Mouse (Mus musculus): ENCODE results near the gene Ddost.
"Not testable (repeated sequence)": the region's sequence is repeated elsewhere in the genome, so short reads cannot be mapped to it uniquely, and the experiment has no call there.

Gene Ddost

DNA sequence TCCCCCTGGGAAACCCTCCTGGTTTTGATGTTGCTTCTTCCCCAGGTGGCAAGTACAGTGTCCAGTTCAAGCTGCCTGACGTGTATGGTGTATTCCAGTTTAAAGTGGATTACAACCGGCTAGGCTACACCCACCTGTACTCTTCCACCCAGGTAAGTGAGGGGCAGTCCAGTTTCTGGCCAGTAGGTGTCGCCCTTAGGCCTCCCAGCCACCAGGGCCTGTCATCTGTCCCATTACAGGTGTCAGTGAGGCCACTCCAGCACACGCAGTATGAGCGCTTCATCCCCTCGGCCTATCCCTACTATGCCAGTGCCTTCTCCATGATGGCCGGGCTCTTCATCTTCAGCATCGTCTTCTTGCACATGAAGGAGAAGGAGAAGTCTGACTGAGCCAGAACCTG lies 7.1 kb downstream of the Ddost start:
- DNase-seq (ENCODE audit: low spot score in 2 of 2), result peak in 1 of 2 experiments; percentile 55

DNA sequence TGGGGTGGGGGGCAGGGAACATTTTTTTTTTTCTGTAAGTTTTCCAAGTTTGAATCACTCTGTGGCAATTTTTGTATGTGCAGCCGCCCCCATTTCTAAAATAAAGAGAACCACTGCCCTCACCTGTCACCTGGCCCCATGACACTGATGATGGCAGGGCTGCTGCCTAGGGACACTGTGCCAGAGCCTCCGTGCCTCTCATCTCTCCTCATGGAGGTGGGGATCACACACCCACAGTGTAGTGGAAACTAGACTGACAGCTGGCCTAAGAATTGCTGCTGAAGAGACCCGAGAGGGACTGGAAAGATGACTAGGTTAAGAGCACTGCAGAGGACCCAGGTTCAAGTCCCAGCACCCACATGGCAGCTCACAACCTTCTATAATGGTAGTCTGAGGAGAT lies 7.6 kb downstream of the Ddost start:
- no peak for DNase-seq (ENCODE audit: low spot score in 2 of 2)

DNA sequence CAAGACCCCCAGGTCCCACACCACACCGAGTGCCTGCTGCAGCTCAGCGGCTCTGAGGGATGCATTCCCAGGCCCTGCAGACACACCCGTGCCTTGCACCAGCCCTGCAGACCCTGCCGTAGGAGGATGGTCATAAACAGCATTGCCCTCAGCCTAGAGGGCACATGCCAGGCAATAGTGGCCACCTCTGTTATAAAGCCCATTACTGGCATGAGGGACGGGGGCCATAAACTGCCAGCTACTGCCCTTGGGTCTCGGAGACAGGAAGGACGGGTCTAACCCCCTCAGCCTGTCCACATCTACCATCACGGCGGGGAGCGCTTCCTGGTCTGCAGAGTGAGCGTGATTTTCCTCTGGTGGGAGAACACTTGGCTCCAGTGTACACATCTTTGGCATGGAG lies 8.5 kb downstream of the Ddost start:
- DNase-seq (ENCODE audit: low spot score in 2 of 2), result no peak

DNA sequence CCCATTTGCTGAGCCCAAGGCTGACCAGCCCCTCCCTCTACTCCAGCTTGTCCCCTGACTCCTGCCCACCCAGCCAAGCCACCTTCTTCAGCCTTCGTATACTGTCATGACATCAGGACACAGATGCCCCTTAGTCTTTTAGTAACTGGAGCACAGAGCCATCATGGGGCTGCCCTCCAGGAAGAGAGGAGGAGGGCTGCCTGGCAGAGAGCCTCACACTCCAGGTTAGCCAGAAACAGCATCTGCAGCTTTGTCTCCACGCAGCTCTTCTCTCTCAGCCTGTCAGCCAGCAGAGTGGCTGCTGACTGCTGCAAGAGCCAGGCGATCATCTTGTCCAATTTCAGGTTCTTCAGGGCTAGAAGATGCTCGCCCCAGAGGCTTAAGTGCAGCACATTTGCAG lies 9.3 kb downstream of the Ddost start:
- DNase-seq (ENCODE audit: low spot score in 2 of 2), result no peak

DNA sequence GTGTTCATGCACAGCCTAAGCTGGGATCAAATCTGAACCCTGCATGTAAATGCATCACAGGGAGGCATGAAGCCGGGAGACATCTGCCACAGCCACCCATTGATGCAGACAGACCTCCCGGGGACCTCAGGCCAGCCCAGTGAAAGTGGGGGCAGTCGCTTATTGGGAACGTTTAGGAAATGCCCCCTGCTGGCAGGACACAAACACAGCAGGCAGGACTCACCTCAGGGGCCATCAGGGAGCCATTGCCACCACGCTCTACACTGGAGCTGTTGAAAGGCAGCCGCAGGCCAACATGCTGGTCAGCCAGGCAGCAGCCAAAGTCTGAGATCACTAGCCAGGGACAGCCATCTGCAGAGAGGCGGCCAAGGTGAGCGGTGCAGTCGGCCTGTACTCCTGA lies 11.3 kb downstream of the Ddost start:
- peak in 1 of 2 experiments; percentile 39 for DNase-seq (ENCODE audit: low spot score in 2 of 2)

DNA sequence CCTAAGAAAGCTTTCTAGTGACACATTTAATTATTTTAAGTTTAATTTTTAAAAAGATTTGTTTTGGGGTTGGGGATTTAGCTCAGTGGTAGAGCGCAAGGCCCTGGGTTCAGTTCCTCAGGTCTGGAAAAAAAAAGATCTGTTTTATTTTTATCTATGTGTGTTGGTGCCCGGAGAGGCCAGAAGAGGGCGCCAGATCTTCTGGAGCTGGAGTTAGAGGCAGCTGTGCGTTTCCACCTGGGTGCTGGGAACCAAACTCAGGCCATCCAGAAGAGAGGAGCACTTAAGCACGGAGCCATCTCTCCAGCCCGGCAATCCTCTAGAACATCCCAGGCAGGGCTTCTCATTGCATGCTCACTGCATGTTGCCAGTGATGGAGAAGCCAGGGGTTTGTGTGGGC lies 11.8 kb downstream of the Ddost start:
- DNase-seq (ENCODE audit: low spot score in 2 of 2), result no peak

DNA sequence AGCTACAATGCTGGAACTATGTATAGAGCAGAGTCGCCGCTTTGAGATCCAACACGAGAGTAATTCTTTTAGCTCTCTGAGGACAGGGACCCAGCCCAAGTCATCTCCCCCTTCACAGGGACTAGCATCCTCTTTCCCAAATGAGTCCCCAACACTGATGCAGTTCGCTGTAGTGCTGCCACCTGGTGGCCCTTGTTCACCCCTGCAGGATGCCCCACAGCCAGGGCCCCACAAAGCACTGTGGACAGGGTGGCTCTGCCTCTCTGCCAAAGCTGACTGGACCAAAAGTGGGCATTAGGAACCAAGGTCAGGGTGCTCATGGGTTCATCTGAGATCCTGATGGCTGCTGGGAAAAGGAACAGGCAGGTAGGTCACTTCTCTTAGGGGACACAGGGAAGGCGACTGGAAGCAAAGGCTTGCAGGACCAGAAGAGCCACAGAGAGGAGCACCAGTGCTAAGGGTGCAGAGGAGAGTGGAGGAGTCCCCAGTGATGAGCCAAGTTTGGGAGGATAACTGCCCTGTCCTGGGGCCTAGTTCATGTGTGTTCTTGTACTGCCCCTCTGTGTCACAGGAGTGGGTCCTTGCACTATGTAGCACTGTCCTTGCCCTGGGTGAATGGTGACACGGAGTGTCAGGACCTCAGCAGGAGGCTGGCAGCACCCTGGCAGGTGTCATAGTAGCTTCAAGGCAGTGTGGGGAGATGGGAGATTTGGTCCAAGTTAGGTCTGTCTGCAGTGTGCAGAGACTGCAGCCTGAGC lies 14.2 kb downstream of the Ddost start:
- DNase-seq (ENCODE audit: low spot score in 2 of 2), result peak; percentile 54 to 58

DNA sequence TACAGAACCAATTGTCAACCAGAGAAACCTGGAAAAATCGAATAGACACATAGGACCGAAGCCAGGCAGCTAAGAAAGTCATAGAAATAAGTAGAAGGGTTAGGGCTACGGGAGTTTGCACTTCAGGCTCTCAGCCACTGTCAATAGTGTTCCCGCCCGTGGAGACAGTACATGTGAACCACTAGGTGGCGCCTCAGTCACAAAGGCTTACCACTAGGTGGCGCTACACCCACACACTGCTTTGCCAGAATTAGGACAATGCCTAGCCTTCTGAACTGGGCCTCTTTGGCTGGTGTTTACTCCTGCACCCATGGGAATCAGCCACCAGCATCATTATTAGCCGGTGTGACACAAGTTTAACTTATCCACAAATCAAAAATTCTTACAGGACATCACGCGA lies 15.0 kb downstream of the Ddost start:
- peak; percentile 79 to 84 for DNase-seq (ENCODE audit: low spot score in 2 of 2)

DNA sequence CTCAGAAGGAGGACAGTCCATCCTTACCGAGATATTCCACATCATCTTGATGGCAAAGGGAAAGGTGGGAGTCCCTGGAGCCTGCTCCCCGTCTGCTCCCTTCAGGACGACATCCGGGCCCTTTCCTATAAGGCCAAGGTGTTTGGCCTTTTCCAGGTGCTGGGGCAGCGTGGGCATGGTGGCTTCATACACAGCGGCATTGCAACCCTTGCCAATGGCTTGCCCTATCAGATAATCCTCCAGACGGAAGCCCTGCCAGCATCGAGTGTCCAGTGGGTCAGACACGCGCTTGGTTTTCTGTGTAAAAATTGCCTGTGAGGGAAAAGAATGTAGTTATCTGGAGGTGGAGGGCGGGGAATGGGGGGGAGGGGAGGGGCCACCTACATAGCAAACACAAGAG lies 16.2 kb downstream of the Ddost start:
- DNase-seq (ENCODE audit: low spot score in 2 of 2), result no peak

DNA sequence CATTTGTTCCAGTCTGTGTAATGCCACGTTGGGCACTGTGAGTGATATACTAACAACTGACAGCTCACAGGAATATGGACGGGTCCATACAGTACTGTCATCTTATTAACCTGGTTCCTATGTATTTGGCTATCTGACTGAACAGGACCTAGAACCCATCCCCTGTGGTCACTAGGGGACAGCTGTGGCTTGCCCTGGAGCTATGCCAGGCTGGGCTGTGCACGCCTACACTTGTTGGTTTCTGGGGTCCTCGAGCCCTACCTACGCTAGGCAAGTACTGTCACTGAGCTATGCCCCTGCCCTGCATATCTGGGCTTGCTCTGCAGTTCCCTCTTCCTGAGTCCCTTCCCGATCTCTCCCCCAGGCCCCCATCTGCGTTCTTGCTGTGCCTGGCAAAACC lies 17.0 kb downstream of the Ddost start:
- no peak for DNase-seq (ENCODE audit: low spot score in 2 of 2)

DNA sequence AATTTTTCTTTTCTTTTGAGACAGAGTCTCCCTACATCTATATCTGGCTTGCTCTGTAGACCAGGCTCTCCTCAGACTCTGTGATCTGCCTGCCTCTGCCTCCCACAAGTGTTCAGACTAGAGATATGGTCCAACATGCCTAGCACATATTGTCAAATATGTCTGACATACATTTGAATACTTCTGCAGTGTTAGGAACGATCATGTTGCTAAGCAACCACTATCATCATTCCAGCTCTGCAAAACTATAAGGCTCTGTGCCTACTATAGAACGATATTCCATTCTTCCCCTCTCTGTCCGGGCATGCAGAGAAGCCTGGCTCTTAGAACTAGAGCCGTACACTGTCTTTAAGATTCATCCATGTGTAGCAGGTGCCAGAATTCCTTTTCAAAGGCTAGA lies 18.2 kb downstream of the Ddost start:
- DNase-seq (ENCODE audit: low spot score in 2 of 2), result no peak

DNA sequence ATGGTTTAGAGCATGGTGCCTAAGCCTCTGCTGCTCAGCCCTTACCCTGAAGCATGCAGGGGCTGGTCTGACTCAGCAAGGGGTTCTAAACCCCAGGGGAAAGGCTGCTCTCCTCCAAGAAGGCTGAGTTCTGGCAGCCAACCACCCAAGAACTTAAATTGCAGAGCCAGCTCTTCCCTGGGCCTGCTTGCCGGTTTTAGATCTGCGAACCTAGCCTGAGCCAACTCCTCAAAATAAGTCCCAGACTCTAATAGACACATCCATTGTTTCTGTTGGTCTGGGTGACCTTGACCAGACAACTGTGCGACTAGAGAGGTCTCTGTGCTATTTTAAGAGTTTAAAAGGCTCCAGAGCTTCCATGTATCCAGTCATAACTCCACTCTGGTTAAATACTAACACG lies 19.2 kb downstream of the Ddost start:
- no peak for DNase-seq (ENCODE audit: low spot score in 2 of 2)

DNA sequence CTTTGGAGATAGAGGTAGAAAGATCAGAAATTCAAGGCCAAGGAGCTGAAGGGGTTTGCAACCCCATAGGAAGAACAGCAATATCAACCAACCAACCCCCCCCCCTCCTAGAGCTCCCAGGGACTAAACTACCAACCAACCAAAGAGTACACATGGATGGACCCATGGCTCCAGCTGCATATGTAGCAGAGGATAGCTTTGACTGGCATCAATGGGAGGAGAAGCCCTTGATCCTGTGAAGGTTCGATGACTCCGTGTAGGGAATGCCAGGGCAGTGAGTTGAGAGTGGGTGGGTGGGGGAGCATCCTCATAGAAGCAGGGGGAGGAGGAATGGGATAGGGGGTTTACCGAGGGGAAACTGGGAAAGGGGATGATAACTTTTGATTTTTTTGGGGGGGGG lies 19.9 kb downstream of the Ddost start:
- DNase-seq (ENCODE audit: low spot score in 2 of 2), result no peak

DNA sequence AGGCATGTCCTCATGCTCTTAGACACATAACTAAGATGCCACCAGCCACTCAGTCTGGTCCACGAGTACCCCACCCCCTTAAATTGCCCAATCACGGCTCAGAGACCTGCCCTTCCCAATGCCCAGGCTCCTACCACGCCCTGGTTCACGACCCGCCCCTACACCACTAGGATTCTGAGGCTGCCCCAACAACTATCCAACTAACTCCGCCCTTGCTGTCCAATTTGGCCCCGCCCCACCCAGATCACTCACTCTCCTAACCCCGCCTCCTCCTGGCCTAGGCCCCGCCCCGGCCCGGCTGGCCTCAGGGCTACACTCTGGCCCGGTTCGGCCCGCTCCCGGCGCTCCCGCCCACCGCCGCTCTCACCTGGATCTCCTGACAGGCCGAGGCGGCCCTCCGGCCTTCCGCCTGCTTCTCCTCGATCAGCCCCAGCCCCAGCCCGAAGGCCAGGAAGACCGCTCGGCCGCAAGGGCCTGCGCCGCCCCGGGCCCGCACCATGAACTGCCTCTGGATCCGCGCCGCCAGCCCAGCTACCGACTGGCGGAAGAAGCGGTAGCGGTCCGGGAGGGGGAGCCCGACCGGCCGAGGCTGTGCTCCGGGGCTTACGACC lies 21.0 kb downstream of the Ddost start:
- DNase-seq (ENCODE audit: low spot score in 2 of 2), result peak; percentile 94

DNA sequence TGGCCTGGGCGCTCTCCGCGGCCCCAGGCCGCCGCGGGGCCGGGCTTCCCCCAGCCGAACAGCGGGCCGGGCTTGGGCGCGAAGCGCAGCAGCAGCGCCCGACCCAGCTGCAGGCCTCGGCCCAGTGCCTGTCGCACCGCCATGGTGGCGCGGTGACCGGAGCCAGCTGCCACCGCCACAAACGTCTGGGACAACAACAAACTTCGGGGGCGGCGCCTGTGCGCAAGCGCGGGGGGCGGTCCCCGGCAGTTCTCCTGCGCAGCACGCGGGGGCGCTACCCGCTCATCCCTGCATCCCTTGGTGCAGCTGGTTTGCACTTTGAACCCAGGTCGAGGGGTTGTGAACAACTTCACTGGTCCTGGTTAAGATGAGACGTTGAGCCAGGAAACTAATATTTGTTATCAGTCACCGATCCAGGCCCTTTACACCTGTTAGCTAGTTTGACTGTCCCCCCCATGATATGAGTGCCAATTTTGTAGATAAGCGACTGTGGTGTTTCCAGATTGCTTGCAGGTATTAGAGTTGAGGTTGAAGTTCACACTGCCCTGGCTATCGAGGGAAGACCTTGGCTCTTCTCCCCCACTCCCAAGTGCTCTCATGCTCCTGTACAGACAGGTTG lies 21.7 kb downstream of the Ddost start, which contains the start of gene Pink1:
Gene Pink1 (minus strand): TSS at position 231 of the 619 bp plus-strand sequence.
- peak; percentile 89 to 91 for DNase-seq (ENCODE audit: low spot score in 2 of 2)

DNA sequence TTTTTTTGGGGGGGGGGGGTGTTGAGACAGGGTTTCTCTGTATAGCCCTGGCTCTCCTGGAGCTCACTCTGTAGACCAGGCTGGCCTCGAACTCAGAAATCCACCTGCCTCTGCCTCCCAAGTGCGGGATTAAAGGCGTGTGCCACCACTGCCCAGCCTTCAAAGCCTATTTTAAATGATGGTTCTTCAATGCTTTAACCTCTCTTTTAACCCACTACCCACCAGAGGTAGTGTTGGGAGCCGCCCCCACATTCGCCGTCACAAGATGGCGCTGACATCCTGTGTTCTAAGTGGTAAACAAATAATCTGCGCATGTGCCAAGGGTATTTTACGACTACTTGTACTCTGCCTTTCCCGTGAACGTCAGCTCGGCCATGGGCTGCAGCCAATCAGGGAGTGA lies 22.6 kb downstream of the Ddost start:
- DNase-seq (ENCODE audit: low spot score in 2 of 2), result not testable (repeated sequence)

DNA sequence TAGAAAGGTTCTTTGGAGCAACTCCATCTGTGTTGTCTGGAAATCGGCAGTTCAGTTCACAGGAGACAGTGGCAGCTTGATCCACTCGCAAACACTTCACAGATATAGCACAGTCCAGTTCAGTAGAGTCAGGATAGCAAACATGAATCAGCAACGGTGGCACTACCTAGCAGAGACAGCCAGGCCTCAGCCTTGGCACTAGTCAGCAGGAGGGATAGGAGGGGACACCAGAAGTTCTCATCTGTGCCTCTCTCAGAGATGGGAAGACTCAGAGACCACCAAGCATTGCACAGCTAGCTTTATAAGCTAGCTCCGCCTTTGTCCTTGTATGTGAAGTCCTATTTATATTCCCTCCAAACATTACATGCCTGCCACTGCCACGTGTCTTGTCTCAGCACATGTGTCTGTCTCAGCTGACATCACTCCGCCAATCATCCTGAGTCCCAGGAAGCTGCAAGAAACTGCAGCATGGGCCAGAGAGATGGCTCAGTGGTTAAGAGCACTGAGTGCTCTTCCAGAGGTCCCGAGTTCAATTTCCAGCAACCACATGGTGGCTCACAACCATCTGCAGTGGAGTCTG lies 23.5 kb downstream of the Ddost start:
- no peak for DNase-seq (ENCODE audit: low spot score in 2 of 2)

DNA sequence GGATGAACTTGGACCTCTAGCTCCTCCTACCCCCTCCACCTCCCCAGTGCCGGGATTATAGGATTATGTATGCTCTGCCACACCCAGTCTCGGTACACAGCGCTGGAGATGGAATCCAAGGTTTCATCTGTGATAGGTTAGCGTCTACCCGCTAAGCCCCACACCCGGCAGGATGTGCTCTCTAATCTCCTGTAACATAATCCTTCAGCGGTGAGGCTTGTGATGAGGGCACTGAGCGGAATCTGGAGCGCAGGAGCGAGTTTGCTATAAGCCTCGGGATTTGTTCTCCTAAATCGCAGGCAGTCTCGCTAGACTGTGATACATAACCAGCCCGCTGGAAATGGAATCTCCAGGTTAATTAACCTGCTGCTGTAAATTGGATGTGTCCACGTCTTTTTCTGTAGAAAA lies 25.7 kb downstream of the Ddost start:
- DNase-seq (ENCODE audit: low spot score in 2 of 2), result no peak

DNA sequence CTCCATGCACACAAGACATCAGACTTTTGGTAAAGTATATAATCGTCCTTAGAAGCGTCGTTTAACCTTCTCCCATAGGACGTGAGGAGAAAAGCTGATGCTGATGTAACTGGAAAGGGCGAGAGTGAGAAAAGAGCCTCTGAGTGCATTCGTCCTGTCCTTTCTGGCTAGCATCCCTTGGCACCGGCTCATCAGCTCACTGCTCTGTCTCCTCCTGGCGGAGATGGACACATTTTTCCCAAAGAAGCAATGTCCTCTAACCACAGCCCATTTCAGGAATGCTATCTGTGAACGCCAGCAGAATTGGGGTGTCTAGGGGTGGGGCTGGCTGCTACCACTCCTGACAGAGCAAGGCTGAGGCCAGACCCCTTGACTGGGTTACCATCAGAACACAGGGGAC lies 27.1 kb downstream of the Ddost start:
- no peak for DNase-seq (ENCODE audit: low spot score in 2 of 2)

DNA sequence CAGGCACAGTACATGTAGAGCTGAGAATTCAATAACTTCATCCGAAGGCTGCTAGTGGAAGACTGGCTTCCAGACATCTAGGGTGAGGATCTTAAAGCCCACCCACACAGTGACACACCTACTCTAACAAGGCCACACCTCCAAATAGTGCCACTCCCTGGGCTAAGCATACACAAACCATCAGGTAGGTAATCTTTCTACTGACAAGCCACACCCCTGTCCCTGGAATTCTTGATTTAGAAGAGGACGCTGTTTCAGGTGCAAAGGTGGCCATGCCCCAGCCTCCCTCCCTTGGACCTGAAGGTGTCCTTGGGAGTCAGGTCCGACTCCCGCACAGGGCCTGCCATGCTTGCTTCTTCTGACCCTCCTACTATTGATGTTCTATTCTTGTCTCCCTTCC lies 28.6 kb downstream of the Ddost start:
- no peak for DNase-seq (ENCODE audit: low spot score in 2 of 2)

DNA sequence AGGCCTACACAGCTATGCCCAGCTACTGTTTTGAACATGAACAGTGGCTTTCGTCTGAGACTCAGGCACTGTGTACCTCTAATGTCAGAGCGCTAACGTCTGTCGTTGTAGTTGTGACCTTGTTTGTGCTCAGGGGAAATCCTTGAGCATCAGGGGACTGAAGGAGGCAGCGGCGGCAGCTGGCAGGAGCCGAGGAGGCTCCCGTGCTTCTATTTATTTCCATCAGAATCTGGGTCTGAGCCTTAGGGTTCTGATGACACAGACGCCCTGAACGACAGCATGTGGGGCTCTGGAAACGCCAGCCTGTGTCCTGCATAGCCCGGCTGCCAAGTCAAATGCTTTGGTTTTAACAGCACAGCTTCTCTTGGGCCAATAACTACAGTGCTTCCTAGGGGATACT lies 30.5 kb downstream of the Ddost start:
- no peak for DNase-seq (ENCODE audit: low spot score in 2 of 2)

DNA sequence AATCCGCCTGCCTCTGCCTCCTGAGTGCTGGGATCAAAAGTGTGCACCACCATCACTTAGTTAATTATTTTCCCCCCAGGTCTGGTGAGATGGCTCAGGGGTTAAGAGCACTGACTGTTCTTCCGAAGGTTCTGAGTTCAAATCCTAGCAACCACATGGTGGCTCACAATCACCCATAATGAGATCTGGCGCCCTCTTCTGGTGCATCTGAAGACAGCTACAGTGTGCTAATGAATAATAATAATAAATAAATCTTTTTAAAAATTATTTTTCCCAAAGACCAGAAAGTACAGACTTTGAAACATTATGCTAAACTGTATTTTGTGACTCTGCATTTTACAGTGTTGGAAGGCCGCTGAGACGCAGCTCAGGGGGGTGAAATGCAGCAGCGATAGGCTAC lies 31.1 kb downstream of the Ddost start:
- DNase-seq (ENCODE audit: low spot score in 2 of 2), result no peak

DNA sequence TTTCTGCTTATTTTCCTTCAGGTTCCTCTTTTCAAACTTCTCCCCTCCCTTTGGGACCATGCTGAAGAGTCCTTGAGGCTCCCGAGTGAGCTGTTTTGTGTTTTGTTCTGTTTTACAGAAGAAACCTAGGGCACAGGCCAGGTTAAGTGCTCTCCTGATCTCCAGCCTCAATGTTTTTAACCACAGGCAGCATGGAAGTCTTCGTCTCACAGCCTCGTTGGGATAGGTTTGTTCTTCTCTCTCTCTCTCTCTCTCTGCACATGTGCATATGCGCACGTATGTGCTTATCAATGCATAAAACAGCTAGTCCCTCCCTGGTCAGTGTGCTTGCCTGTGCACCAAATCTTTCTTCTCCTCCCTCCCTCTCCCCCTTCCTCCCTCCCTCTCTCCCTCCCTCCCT lies 32.3 kb downstream of the Ddost start:
- no peak for DNase-seq (ENCODE audit: low spot score in 2 of 2)

All from natural killer cell, adult 2 months (primary cell).